Mouse (Mus musculus): ENCODE measurements around the gene Gatad1.
A peak's percentile ranks its signal among the peaks of the same experiment; 100 is the strongest.
"Not testable (repeated sequence)": the region's sequence is repeated elsewhere in the genome, so short reads cannot be mapped to it uniquely, and the experiment has no call there.

The Gatad1 gene

GRCm38 (mm10) chr5:3657085-3657484 lies at the start of gene Gatad1:
Gatad1 (minus strand) TSS chr5:3657185.
- no peak for DNase-seq (ENCODE audit: low read depth, low spot score)

GRCm38 (mm10) chr5:3702180-3702579 lies 45.2 kb upstream of the Gatad1 start:
- DNase-seq (ENCODE audit: low read depth, low spot score) = no peak

GRCm38 (mm10) chr5:3700025-3700424 lies 43.0 kb upstream of the Gatad1 start:
- no peak for DNase-seq (ENCODE audit: low read depth, low spot score)

- DNase-seq (ENCODE audit: low read depth, low spot score) = no peak
Measured at GRCm38 (mm10) chr5:3696031-3696430, 39.0 kb upstream of the Gatad1 start.

- no peak for DNase-seq (ENCODE audit: low read depth, low spot score)
Measured at GRCm38 (mm10) chr5:3695191-3695590, 38.2 kb upstream of the Gatad1 start.

- DNase-seq (ENCODE audit: low read depth, low spot score) = no peak
Measured at GRCm38 (mm10) chr5:3692956-3693355, 36.0 kb upstream of the Gatad1 start.

- DNase-seq (ENCODE audit: low read depth, low spot score) = no peak
Measured at GRCm38 (mm10) chr5:3691283-3691682, 34.3 kb upstream of the Gatad1 start.

GRCm38 (mm10) chr5:3688298-3688697 lies 31.3 kb upstream of the Gatad1 start:
- no peak for DNase-seq (ENCODE audit: low read depth, low spot score)

GRCm38 (mm10) chr5:3669938-3670554 lies 13.1 kb upstream of the Gatad1 start:
- DNase-seq (ENCODE audit: low read depth, low spot score) = no peak

- DNase-seq (ENCODE audit: low read depth, low spot score) = no peak
Measured at GRCm38 (mm10) chr5:3666585-3666984, 9.6 kb upstream of the Gatad1 start.

- DNase-seq (ENCODE audit: low read depth, low spot score) = no peak
Measured at GRCm38 (mm10) chr5:3665225-3665624, 8.2 kb upstream of the Gatad1 start.

- no peak for DNase-seq (ENCODE audit: low read depth, low spot score)
Measured at GRCm38 (mm10) chr5:3653801-3654200, 3.2 kb downstream of the Gatad1 start.

- not testable (repeated sequence) for DNase-seq (ENCODE audit: low read depth, low spot score)
Measured at GRCm38 (mm10) chr5:3652903-3653575, 3.9 kb downstream of the Gatad1 start.

GRCm38 (mm10) chr5:3651621-3652020 lies 5.4 kb downstream of the Gatad1 start:
- DNase-seq (ENCODE audit: low read depth, low spot score) = no peak

- no peak for DNase-seq (ENCODE audit: low read depth, low spot score)
Measured at GRCm38 (mm10) chr5:3650881-3651280, 6.1 kb downstream of the Gatad1 start, which contains the start of gene Tmbim7. Tmbim7 (plus strand) TSS chr5:3651181.

- no peak for DNase-seq (ENCODE audit: low read depth, low spot score)
Measured at GRCm38 (mm10) chr5:3648849-3649210, 8.2 kb downstream of the Gatad1 start.

- no peak for DNase-seq (ENCODE audit: low read depth, low spot score)
Measured at GRCm38 (mm10) chr5:3648206-3648848, 8.7 kb downstream of the Gatad1 start.

- peak; percentile 58 for DNase-seq (ENCODE audit: low read depth, low spot score)
Measured at GRCm38 (mm10) chr5:3647708-3648121, 9.3 kb downstream of the Gatad1 start.

GRCm38 (mm10) chr5:3646991-3647707 lies 9.8 kb downstream of the Gatad1 start:
- DNase-seq (ENCODE audit: low read depth, low spot score) = peak; percentile 63

- DNase-seq (ENCODE audit: low read depth, low spot score) = no peak
Measured at GRCm38 (mm10) chr5:3646539-3646938, 10.4 kb downstream of the Gatad1 start.

- no peak for DNase-seq (ENCODE audit: low read depth, low spot score)
Measured at GRCm38 (mm10) chr5:3645326-3645725, 11.7 kb downstream of the Gatad1 start.

- DNase-seq (ENCODE audit: low read depth, low spot score) = no peak
Measured at GRCm38 (mm10) chr5:3644621-3645020, 12.4 kb downstream of the Gatad1 start.
